Mouse (Mus musculus) small intestine, adult 10 weeks (tissue): Measurements from ENCODE around the gene Ctf2. TPM values are rescaled to one million over a fixed set of nuclear protein-coding genes. Genes with fewer than 3 reads are reported as not detected.

Source experiments
- polyA plus RNA-seq: library from polyadenylated mRNA; stranded (reverse); fragments of 350-450 nt; fragmentation: Illumina TruSeq; extraction: RNeasy Lipid Tissue Mini Kit (QIAGEN cat#74804); gene quantifications from one replicate; pipeline ENCODE4 v1.2.3, GENCODE M21; 2014; ENCODE audit warnings: low replicate concordance

Ctf2 gene
- polyA plus RNA-seq: not detected

DNA sequence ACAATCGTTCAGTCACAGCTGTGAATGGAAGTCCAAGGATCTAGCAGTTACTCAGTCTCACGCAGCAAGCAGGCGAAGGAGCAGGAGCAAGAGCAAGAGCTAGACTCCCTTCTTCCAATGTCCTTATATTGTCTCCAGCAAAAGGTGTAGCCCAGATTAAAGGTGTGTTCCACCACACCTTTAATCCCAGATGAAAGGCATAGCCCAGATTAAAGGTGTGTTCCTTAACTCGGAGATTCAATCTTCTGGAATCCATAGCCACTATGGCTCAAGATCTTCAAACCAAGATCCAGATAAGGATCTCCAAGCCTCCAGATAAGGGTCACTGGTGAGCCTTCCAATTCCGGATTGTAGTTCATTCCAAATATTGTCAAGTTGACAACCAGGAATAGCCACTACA lies at the start of gene Ctf2:
Ctf2 (minus strand) TSS at position 101 of the 400 bp plus-strand sequence.

DNA sequence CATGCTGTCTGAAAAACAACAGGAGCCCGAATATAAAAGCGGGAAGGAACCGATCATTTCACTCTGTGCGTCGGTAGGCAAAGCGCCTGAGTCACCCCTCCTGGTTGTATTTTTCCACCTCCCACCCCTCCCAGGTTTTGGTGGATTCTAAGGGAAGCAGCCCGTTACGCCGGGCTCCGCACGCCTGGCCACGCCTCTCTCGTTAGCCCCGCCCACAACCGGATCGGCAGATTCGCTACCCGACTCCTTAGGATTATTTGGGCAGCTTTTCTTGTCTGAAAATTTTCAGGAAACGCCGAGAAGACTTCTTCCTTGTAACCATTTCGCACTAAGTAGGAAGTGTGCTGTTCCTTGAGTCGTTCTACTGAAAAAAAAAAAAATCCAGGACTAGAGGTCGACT lies 44.5 kb upstream of the Ctf2 start, which contains the start of gene Setd1a:
Setd1a (plus strand) TSS at position 245 of the 400 bp plus-strand sequence.

DNA sequence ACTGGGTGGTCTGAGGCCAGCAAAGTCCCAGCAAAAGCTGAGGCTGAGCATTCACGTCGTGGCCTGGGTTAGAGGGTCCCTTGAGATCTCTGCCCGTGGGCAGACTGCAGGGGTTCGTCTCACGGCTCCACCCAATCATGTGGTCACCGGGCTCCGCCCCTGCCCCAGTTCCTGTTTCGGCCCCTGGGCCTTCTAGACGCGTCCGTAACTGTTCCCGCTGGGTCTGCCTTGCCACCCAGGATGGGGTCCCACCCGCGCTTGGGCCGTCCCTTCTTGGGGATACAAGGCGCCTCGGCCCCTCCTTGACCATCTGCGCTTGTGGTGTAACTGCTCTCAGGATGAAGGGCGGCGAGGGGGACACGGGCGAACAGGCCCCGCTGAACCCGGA lies 37.7 kb upstream of the Ctf2 start, which contains the start of gene Orai3:
Orai3 (plus strand) TSS at position 165 of the 388 bp plus-strand sequence.

DNA sequence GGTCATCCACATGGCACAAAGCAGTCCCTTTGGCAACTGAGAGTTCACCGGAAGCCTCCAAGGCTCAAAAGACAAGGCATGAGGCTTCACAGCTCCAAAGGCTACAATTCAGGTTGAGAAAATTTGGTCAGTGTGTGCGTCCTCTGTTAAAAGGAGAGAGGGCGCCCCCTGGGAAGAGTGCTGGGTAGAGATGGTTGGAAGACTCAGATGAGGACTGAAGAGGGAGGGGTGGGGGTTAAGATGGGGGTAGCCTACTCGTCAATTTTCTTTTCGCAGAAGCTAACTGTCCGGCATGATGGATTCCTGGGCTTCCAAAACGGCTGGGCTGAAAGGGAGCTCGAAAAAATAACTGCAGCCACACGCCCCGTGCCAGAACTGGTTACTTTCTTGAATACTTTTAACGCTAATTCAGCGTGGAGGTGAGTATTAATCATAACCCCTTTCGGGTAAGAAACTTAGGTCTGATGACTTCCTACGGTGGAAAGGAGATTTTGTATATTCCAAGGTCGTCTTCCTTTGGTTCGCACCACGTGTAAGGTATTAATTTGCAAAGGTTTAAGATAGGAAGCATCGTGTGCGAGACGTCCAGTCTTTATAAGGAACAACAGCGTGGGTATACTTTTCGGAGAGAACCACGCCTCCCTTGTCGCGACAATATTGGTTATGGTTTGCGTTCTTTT lies 12.5 kb upstream of the Ctf2 start, which contains the start of gene Fbxl19:
Fbxl19 (plus strand) TSS at position 178 of the 680 bp plus-strand sequence.

DNA sequence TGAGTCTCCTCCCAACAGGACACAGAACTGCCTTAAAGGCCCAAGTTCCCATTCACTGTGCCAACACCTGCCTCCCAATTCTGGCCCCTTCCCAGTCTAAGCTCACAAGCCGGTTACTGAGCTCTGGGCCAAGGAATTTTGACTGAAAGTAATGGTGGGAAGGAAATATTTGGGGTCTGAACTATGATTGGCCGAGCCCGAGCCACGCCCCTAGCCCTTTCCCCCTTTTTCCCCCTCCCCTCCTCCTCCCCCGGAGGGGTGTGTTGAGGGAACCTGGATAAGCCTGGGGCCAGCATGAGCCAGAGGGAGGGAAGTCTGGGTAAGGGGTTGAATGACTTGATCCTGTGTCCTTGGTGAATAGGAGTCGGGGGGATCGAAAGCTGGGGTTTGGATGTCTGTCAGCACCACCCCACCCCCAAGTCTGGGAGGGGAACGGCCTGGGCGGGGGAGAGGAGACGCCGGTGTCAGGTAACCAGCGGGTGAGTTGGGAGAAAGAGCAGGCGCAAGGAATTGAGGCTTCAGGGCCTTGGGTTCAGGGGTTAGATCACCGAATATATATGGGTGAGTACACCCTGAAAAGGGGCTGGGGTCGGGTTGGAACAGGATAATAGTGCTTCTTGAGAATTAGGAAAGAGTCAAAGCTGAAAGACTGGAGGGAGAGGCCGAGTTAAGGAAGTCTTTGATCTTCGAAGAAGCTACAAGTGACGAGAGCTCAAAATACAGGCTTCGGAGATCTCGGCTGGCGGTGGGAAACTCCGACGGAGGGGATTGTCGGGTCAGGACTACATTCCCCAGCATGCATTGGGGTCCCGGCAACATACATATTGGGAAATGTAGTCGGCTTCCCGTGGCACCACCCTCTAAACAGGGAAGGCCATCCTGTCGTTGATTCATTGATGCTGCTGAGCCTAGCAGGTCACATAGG lies 19.2 kb downstream of the Ctf2 start, which contains the start of gene Ctf1:
Ctf1 (plus strand) TSS at position 276 of the 925 bp plus-strand sequence.

DNA sequence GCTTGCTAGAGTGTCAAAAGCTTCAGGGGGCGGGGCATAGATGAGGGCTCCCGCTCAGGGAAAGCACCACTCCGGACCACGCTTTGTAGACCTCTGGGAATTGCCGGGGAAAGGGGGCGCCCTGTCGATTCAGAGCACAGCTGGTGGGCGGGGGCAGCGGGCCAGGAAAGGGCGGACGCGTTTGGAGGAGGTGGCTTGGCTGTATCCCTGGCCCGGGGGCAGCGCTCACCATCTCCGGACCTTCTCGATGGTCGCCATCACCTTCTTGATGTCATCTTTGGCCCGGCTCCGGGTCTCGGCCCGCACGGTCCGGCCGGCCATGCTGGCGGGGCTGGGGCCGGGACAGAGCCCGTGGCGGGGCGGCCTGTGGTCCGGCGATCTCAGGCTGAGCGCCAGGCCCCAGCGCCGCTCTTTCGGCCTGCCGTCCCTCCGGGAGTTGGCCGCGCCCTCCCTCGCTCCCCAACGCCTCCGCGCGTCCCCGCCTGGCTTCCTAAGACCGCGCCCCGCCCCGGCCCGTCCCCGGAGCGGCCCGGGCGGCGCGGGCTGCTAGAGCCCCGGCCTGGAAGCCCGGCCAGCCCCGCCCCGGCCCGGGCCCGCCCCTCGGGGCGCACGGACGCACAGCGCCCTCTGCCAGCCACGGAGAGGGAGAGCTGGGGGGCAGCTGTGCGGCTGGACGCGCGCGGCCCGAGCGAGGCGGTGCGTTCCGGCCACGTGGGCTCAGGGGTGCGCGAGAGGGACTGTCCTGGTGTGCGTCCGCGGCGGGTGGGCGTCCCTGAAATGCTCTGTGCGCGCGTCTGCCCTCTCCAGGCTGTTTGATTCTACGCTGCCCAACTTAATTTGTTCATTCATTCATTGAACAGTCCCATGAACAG lies 23.5 kb downstream of the Ctf2 start, which contains the start of gene Bcl7c:
Bcl7c (minus strand) TSS at position 727 of the 872 bp plus-strand sequence.

Other genes starting within 250 kb of the Ctf2 start
- 4.5 TPM for gene Srcap, start 220.2 kb downstream of the Ctf2 start, polyA plus RNA-seq
- gene Gm42715, start 212.6 kb downstream of the Ctf2 start, polyA plus RNA-seq: 5.1 TPM
- gene Tmem265, start 170.8 kb downstream of the Ctf2 start, polyA plus RNA-seq: not detected
- gene Phkg2, start 158.8 kb downstream of the Ctf2 start, polyA plus RNA-seq: 18.3 TPM
- not detected for gene Ccdc189, start 143.6 kb downstream of the Ctf2 start, polyA plus RNA-seq
- gene Rnf40, start 143.4 kb downstream of the Ctf2 start, polyA plus RNA-seq: 0.82 TPM
- gene Zfp629, start 116.4 kb downstream of the Ctf2 start, polyA plus RNA-seq: 4.8 TPM
- 1.2 TPM for gene Bcl7c, start 23.2 kb downstream of the Ctf2 start, polyA plus RNA-seq
- 0.74 TPM for gene Ctf1, start 19.4 kb downstream of the Ctf2 start, polyA plus RNA-seq
- gene Fbxl19, start 12.4 kb upstream of the Ctf2 start, polyA plus RNA-seq: 0.11 TPM
- 0.63 TPM for gene Orai3, start 37.6 kb upstream of the Ctf2 start, polyA plus RNA-seq
- gene Setd1a, start 44.5 kb upstream of the Ctf2 start, polyA plus RNA-seq: 3.5 TPM
- gene Gm49388, start 53.4 kb upstream of the Ctf2 start, polyA plus RNA-seq: not detected
- 14.6 TPM for gene Hsd3b7, start 68.4 kb upstream of the Ctf2 start, polyA plus RNA-seq
- gene Stx4a, start 92.1 kb upstream of the Ctf2 start, polyA plus RNA-seq: 11.9 TPM
- 0.30 TPM for gene Stx1b, start 92.4 kb upstream of the Ctf2 start, polyA plus RNA-seq
- gene Zfp646, start 144.1 kb upstream of the Ctf2 start, polyA plus RNA-seq: 4.9 TPM
- gene Zfp668, start 144.7 kb upstream of the Ctf2 start, polyA plus RNA-seq: 0.52 TPM
- gene Prss53, start 158.8 kb upstream of the Ctf2 start, polyA plus RNA-seq: not detected
- not detected for gene Gm21974, start 163.3 kb upstream of the Ctf2 start, polyA plus RNA-seq
- 24.9 TPM for gene Vkorc1, start 163.5 kb upstream of the Ctf2 start, polyA plus RNA-seq
- gene Bckdk, start 171.9 kb upstream of the Ctf2 start, polyA plus RNA-seq: 1.1 TPM
- gene Kat8, start 180.3 kb upstream of the Ctf2 start, polyA plus RNA-seq: 5.7 TPM
- 0.26 TPM for gene Prss8, start 197.9 kb upstream of the Ctf2 start, polyA plus RNA-seq
- gene Prss36, start 214.6 kb upstream of the Ctf2 start, polyA plus RNA-seq: not detected
- gene Fus, start 235.3 kb upstream of the Ctf2 start, polyA plus RNA-seq: 567 TPM